Mouse (Mus musculus) heart, postnatal 0 days (tissue): ENCODE results near the gene Pnpt1. TPM values are rescaled to one million over a fixed set of nuclear protein-coding genes. Genes with fewer than 3 reads are reported as not detected.

Source experiments
- ATAC-seq: fragments of 200-750 bp; cut with Nextera tagmentation; 2 replicates; pipeline ENCODE4 v1.8.0; 2017; ENCODE audit warnings: low read depth, moderate number of reproducible peaks, moderate library complexity; ENCODE audit not compliant: insufficient read depth
- DNase-seq: peaks from one replicate; pipeline ENCODE4 v3.0.0-alpha.2; 2016; ENCODE audit warnings: low spot score
- H3K27ac ChIP-seq: fragments of 300-500 bp; sonication (generic); 2 replicates; pipeline ENCODE4 v1.5.1; 2014; ENCODE audit warnings: low read depth, mild to moderate bottlenecking
- H3K27me3 ChIP-seq: fragments of 300-500 bp; sonication (generic); 2 replicates; pipeline ENCODE4 v1.6.1; 2014; ENCODE audit warnings: low read length, mixed read lengths; ENCODE audit not compliant: control insufficient read depth, insufficient read depth
- H3K36me3 ChIP-seq: fragments of 300-500 bp; sonication (generic); replicated peaks from 2 replicates; pipeline ENCODE4 v1.6.1; 2014; ENCODE audit warnings: low read length, mixed read lengths; ENCODE audit not compliant: control insufficient read depth, insufficient read depth
- H3K4me1 ChIP-seq: fragments of 300-500 bp; sonication (generic); 2 replicates; pipeline ENCODE4 v1.6.1; 2014; ENCODE audit warnings: antibody characterized with exemption; ENCODE audit not compliant: control insufficient read depth, insufficient read depth
- H3K4me2 ChIP-seq: fragments of 300-500 bp; sonication (generic); 2 replicates; pipeline ENCODE4 v1.6.1; 2014; ENCODE audit warnings: low read depth, mild to moderate bottlenecking, low read length, moderate library complexity
- H3K4me3 ChIP-seq: fragments of 300-500 bp; sonication (generic); 2 replicates; pipeline ENCODE4 v1.5.1; 2014; ENCODE audit warnings: low read depth, low read length
- H3K9ac ChIP-seq: fragments of 300-500 bp; sonication (generic); replicated peaks from 2 replicates; pipeline ENCODE4 v1.6.1; 2014; ENCODE audit warnings: low read depth, low read length, mixed read lengths
- H3K9me3 ChIP-seq: fragments of 300-500 bp; sonication (generic); replicated peaks from 2 replicates; pipeline ENCODE4 v1.6.1; 2016; ENCODE audit warnings: low read length; ENCODE audit not compliant: control insufficient read depth
- CTCF ChIP-seq: IDR thresholded peaks from 2 replicates; pipeline ENCODE4 v1.5.1; 2016; ENCODE audit warnings: antibody characterized with exemption, control low read depth, low read depth
- EP300 ChIP-seq: IDR thresholded peaks from 2 replicates; pipeline ENCODE4 v1.6.1; 2016; ENCODE audit warnings: antibody characterized with exemption, low read depth
- WGBS: fragments of 180-500 bp; shearing (Covaris S2); extraction: QIAGEN DNeasy Blood & Tissue Kit; methylation state at CpG from one replicate; pipeline ENCODE4 v1.1.7; 2014; 5-methylcytosine and 5-hydroxymethylcytosine counted together
- polyA plus RNA-seq: library from polyadenylated mRNA; unstranded; fragments of >200 nt; fragmentation: Nextera tagmentation; extraction: Ambion mirVana; gene quantifications from 2 replicates; pipeline ENCODE4 v1.2.1, GENCODE M21; 2015
- total RNA-seq: library from RNA; depleted of rRNA; stranded (reverse); fragments of >200 nt; gene quantifications from 2 replicates; pipeline ENCODE4 v1.2.3, GENCODE M21; 2014; ENCODE audit warnings: low replicate concordance; rRNA removed

Pnpt1 gene
- total and polyA plus RNA-seq, 2 experiments from 2014 or later = 26.6 to 48.0 TPM

DNA sequence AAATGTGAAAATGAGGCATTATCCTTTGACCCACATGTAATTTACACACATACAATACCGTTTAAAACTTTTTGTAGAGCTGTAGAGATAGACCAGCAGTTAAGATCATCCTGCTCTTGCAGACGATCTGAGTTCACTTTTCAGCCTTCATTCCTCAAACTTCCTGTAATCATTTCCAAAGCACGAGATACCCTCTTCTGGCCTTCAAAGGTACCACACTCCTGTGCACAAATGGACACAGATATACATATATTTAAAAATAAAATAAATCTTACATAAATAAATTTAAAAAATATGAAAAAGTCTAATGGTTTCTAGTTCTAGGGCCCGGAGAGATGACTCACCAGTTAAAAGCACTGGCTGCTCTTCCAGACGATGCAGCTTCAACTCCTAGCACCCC lies 73.1 kb downstream of the Pnpt1 start:
- Histone ChIP-seq H3K27me3 (no peaks in the 10 kb centered on the region), H3K4me2 (no peak overlapping the region), H3K36me3 (peaks cover 51% of the 10 kb centered on the region), H3K9ac (no peak overlapping the region), H3K27ac (no peak overlapping the region), H3K9me3 (no peaks in the 10 kb centered on the region), H3K4me3 (no peak overlapping the region), H3K4me1 (no peaks in the 10 kb centered on the region)
- ATAC-seq (no peak), DNase-seq (no peak)
- WGBS = 77% methylated on average over 5 of the region's 5 CpGs
- TF ChIP-seq EP300 (no peak), CTCF (peak; percentile 21)

- no peak for ATAC-seq
- Histone ChIP-seq H3K9me3 (no peaks in the 10 kb centered on the region), H3K27ac (no peak overlapping the region), H3K27me3 (no peaks in the 10 kb centered on the region), H3K4me2 (no peak overlapping the region), H3K4me3 (no peak overlapping the region), H3K9ac (no peak overlapping the region), H3K36me3 (peaks cover 45% of the 10 kb centered on the region), H3K4me1 (no peaks in the 10 kb centered on the region)
- WGBS = 80% methylated on average over 2 of the region's 2 CpGs
- TF ChIP-seq EP300 (no peak), CTCF (no peak)
- no peak for DNase-seq
Observed at GRCm38 (mm10) chr11:29209774-29210173, 79.2 kb downstream of the Pnpt1 start.

Other genes with a start within 250 kb of the Pnpt1 start
- gene Ppp4r3b, start 42.1 kb downstream of the Pnpt1 start, total RNA-seq = 18.7 and 23.0 TPM in 2 replicates
- gene Ppp4r3b, start 42.1 kb downstream of the Pnpt1 start, polyA plus RNA-seq = 29.3 and 31.9 TPM in 2 replicates
- 3.5 and 9.4 TPM in 2 replicates for gene Cfap36, start 116.7 kb downstream of the Pnpt1 start, total RNA-seq
- gene Cfap36, start 116.7 kb downstream of the Pnpt1 start, polyA plus RNA-seq = 37.9 and 44.2 TPM in 2 replicates
- gene Ccdc88a, start 242.9 kb downstream of the Pnpt1 start, total RNA-seq = 11.4 and 13.6 TPM in 2 replicates
- gene Ccdc88a, start 242.9 kb downstream of the Pnpt1 start, polyA plus RNA-seq = 11.9 and 13.2 TPM in 2 replicates